Mouse (Mus musculus): ENCODE data around the gene Gm20388.

- no peak for TF ChIP-seq CTCF (IDR thresholded peaks at IDR 0.05; ENCODE audit: low read depth)
- no peak for TF ChIP-seq EP300 (optimal IDR thresholded peaks at IDR 0.05)
Observed at GRCm38 (mm10) chr8:120110966-120111365, 200.3 kb downstream of the Gm20388 start.
